ENCODE assay signal across 22 mouse cellular contexts in genomic region chr7:63743116-63743515, GRCm38 (mm10).
"Had no signal": no experiment of that assay in that cellular context is flagged by ENCODE, and none has a peak within 500 bp of the region (broad histone marks: within the 10 kb centered on the region; RNA-seq: fewer than 3 reads in every experiment).

No protein-coding gene starts in this region.

- DNase-seq: heart, postnatal 10 days; heart, postnatal 14 days; heart, postnatal 36 days; heart, postnatal 4 days; kidney, adult 11 months; kidney, adult 18-20 months; kidney, adult 2 months; kidney, adult 8-10 months; kidney, adult 9 months; kidney, postnatal 10 days; kidney, postnatal 14 days; kidney, postnatal 25 days; kidney, postnatal 36 days; kidney, postnatal 4 days; layer of hippocampus, adult 9-11 months; layer of hippocampus, postnatal 36 days had no signal

- ATAC-seq: hindbrain, embryonic 16.5 days; hindbrain, postnatal 0 days; inflammation-experienced regulatory T-cells, adult 6 months; intestine, embryonic 15.5 days; intestine, embryonic 16.5 days; intestine, postnatal 0 days had no signal
